Mouse (Mus musculus) bone marrow, adult 2 months (tissue): Measurements from ENCODE around the gene Tmem63a.

ENCODE experiments used
- CTCF ChIP-seq: fragments of 200-500 bp; IDR thresholded peaks from 2 replicates; pipeline ENCODE4 v1.5.1; 2011; ENCODE audit warnings: low read length, control low read depth; ENCODE audit not compliant: control insufficient read depth, insufficient read depth
- POLR2A ChIP-seq: fragments of 200-500 bp; IDR thresholded peaks from 2 replicates; pipeline ENCODE4 v1.6.1; 2011; ENCODE audit warnings: low read depth, mild to moderate bottlenecking, control low read depth, low read length, borderline replicate concordance; ENCODE audit not compliant: control insufficient read depth

- TF ChIP-seq CTCF (no peak), POLR2A (no peak)
These were observed 74.5 kb downstream of the Tmem63a start for GRCm38 (mm10) chr1:181016532-181017131.
